Mouse (Mus musculus): ENCODE data around the gene Tfcp2. TPM values are rescaled to one million over a fixed set of nuclear protein-coding genes. Genes with fewer than 3 reads are reported as not detected.

Tfcp2 gene
- total and polyA plus RNA-seq, 3 experiments: 20.4 to 21.5 TPM; not detected in 1

DNA sequence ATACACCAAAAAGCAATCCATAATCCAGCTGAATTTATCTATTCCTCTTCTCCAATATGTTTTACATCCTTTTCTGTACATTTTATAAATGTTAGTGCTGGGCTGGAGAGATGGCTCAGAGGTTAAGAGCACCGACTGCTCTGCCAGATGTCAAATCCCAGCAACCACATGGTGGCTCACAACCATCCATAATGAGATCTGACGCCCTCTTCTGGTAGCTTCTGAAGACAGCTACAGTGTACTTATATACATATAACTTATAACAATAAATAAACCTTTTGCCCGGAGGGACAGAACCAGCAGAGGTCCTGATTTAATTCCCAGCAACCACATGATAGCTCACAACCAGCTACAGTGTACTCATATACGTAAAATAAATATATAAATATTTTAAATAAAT lies 103.2 kb downstream of the Tfcp2 start:
- peaks cover 3 to 8% of the 10 kb centered on the region in 2 experiments; a peak in 2 of 4 replicates for H3K4me1 ChIP-seq (ENCODE audit: control insufficient read depth in 1 of 2, insufficient read depth in 2 of 2, low read length in 2 of 2)
- no peaks in the 10 kb centered on the region for H3K9me3 ChIP-seq (replicated peaks; ENCODE audit: insufficient read depth, low read length)

More for the DNA sequence above, 103.2 kb downstream of the Tfcp2 start:
- H3K36me3 ChIP-seq (ENCODE audit: control insufficient read depth in 1 of 2, insufficient read depth in 2 of 2, low read length in 2 of 2): peaks cover 0 to 7% of the 10 kb centered on the region in 2 experiments; a peak in 2 of 4 replicates
- H3K27me3 ChIP-seq (ENCODE audit: control insufficient read depth in 1 of 2, insufficient read depth in 2 of 2, low read length in 2 of 2): no peaks in the 10 kb centered on the region; a peak in 1 of 4 replicates
- H3K27ac ChIP-seq (ENCODE audit: control insufficient read depth, low read depth, low read length): no peak overlapping the region
- H3K79me2 ChIP-seq (ENCODE audit: control insufficient read depth, insufficient read depth, low read length, poor library complexity): no peaks in the 10 kb centered on the region
- TF ChIP-seq ZC3H11A (IDR thresholded peaks at IDR 0.05; ENCODE audit: low read depth, low read length) (0 out of 2 replicates have a peak, but pooled peaks have one; percentile 10), RAD21 (IDR thresholded peaks at IDR 0.05; ENCODE audit: low read depth, low read length) (peak; percentile 10), CTCF (IDR thresholded peaks at IDR 0.05 in 2 of 3, conservative IDR thresholded peaks at IDR 0.05 in 1 of 3; ENCODE audit: control insufficient read depth in 1 of 3, insufficient read depth in 1 of 3, low read depth in 2 of 3, low read length in 3 of 3, poor library complexity in 1 of 3, severe bottlenecking in 1 of 3) (peak in 2 of 3 experiments; percentile 8 to 55; a peak in 2 of 6 replicates), TAL1 (IDR thresholded peaks at IDR 0.05; ENCODE audit: low read length) (no peak), SIN3A (IDR thresholded peaks at IDR 0.05; ENCODE audit: low read length) (no peak), SMC3 (IDR thresholded peaks at IDR 0.05; ENCODE audit: low read depth, low read length) (peak; percentile 34; the same call in 1 of the 2 replicates)
- peak; percentile 52 for DNase-seq (ENCODE audit: low read depth, low spot score)
- H3K4me3 ChIP-seq (ENCODE audit: control insufficient read depth in 1 of 2, insufficient read depth in 1 of 2, low read depth in 2 of 2, low read length in 2 of 2): no peak overlapping the region
- H3K9ac ChIP-seq (ENCODE audit: control insufficient read depth, low read depth, low read length, poor library complexity, severe bottlenecking): no peak overlapping the region

Other genes starting within 250 kb of the Tfcp2 start
- 17.3 and 28.9 TPM in 2 replicates for gene Mettl7a1, start 247.9 kb downstream of the Tfcp2 start, total RNA-seq (2012; rRNA removed)
- 10 to 100 TPM in 1 of 2 experiments, not detected in 1; 34.4 TPM for gene Mettl7a1, start 247.9 kb downstream of the Tfcp2 start, polyA plus RNA-seq (2012; ENCODE audit: insufficient read depth in 1 of 2, insufficient read length in 2 of 2, low read depth in 1 of 2, low replicate concordance in 2 of 2, missing spikeins in 1 of 2)
- gene Mettl7a3, start 217.1 kb downstream of the Tfcp2 start, total RNA-seq (2012; rRNA removed): 0.12 and 0.13 TPM in 2 replicates
- gene Mettl7a3, start 217.1 kb downstream of the Tfcp2 start, polyA plus RNA-seq (2012; ENCODE audit: insufficient read depth in 1 of 2, insufficient read length in 2 of 2, low read depth in 1 of 2, low replicate concordance in 2 of 2, missing spikeins in 1 of 2): under 1 TPM in 1 of 2 experiments, not detected in 1; 0.70 TPM
- gene Methig1, start 198.9 kb downstream of the Tfcp2 start, total RNA-seq (2012; rRNA removed): not detected in 2 replicates
- gene Methig1, start 198.9 kb downstream of the Tfcp2 start, polyA plus RNA-seq (2012; ENCODE audit: insufficient read depth in 1 of 2, insufficient read length in 2 of 2, low read depth in 1 of 2, low replicate concordance in 2 of 2, missing spikeins in 1 of 2): not detected
- not detected in 2 replicates for gene Mettl7a2, start 198.8 kb downstream of the Tfcp2 start, total RNA-seq (2012; rRNA removed)
- not detected for gene Mettl7a2, start 198.8 kb downstream of the Tfcp2 start, polyA plus RNA-seq (2012; ENCODE audit: insufficient read depth in 1 of 2, insufficient read length in 2 of 2, low read depth in 1 of 2, low replicate concordance in 2 of 2, missing spikeins in 1 of 2)
- not detected in 2 replicates for gene Higd1c, start 187.5 kb downstream of the Tfcp2 start, total RNA-seq (2012; rRNA removed)
- gene Higd1c, start 187.5 kb downstream of the Tfcp2 start, polyA plus RNA-seq (2012; ENCODE audit: insufficient read depth in 1 of 2, insufficient read length in 2 of 2, low read depth in 1 of 2, low replicate concordance in 2 of 2, missing spikeins in 1 of 2): not detected
- 0.15 TPM in 1 of 2 replicates, not detected in the other for gene Gm5475, start 129.9 kb downstream of the Tfcp2 start, total RNA-seq (2012; rRNA removed)
- under 1 TPM in 1 of 2 experiments, not detected in 1; 0.14 TPM for gene Gm5475, start 129.9 kb downstream of the Tfcp2 start, polyA plus RNA-seq (2012; ENCODE audit: insufficient read depth in 1 of 2, insufficient read length in 2 of 2, low read depth in 1 of 2, low replicate concordance in 2 of 2, missing spikeins in 1 of 2)
- gene Slc11a2, start 126.9 kb downstream of the Tfcp2 start, total RNA-seq (2012; rRNA removed): 52.7 and 69.0 TPM in 2 replicates
- gene Slc11a2, start 126.9 kb downstream of the Tfcp2 start, polyA plus RNA-seq (2012; ENCODE audit: insufficient read depth in 1 of 2, insufficient read length in 2 of 2, low read depth in 1 of 2, low replicate concordance in 2 of 2, missing spikeins in 1 of 2): 100 to 1,000 TPM in 1 of 2 experiments, not detected in 1; 112 TPM
- gene Letmd1, start 83.0 kb downstream of the Tfcp2 start, total RNA-seq (2012; rRNA removed): 30.1 and 38.8 TPM in 2 replicates
- gene Letmd1, start 83.0 kb downstream of the Tfcp2 start, polyA plus RNA-seq (2012; ENCODE audit: insufficient read depth in 1 of 2, insufficient read length in 2 of 2, low read depth in 1 of 2, low replicate concordance in 2 of 2, missing spikeins in 1 of 2): 100 to 1,000 TPM in 1 of 2 experiments, 10 to 100 TPM in 1; 64.3 to 277 TPM
- 5.3 and 5.8 TPM in 2 replicates for gene Csrnp2, start 56.5 kb downstream of the Tfcp2 start, total RNA-seq (2012; rRNA removed)
- gene Csrnp2, start 56.5 kb downstream of the Tfcp2 start, polyA plus RNA-seq (2012; ENCODE audit: insufficient read depth in 1 of 2, insufficient read length in 2 of 2, low read depth in 1 of 2, low replicate concordance in 2 of 2, missing spikeins in 1 of 2): 1 to 10 TPM in 1 of 2 experiments, not detected in 1; 4.2 TPM
- gene Pou6f1, start 48.0 kb upstream of the Tfcp2 start, total RNA-seq (2012; rRNA removed): 0.46 and 0.59 TPM in 2 replicates
- 1 to 10 TPM in 1 of 2 experiments, not detected in 1; 2.5 TPM for gene Pou6f1, start 48.0 kb upstream of the Tfcp2 start, polyA plus RNA-seq (2012; ENCODE audit: insufficient read depth in 1 of 2, insufficient read length in 2 of 2, low read depth in 1 of 2, low replicate concordance in 2 of 2, missing spikeins in 1 of 2)
- 100 and 107 TPM in 2 replicates for gene Dazap2, start 63.3 kb upstream of the Tfcp2 start, total RNA-seq (2012; rRNA removed)
- gene Dazap2, start 63.3 kb upstream of the Tfcp2 start, polyA plus RNA-seq (2012; ENCODE audit: insufficient read depth in 1 of 2, insufficient read length in 2 of 2, low read depth in 1 of 2, low replicate concordance in 2 of 2, missing spikeins in 1 of 2): 100 to 1,000 TPM; 233 to 341 TPM
- 1.6 and 2.6 TPM in 2 replicates for gene Smagp, start 84.9 kb upstream of the Tfcp2 start, total RNA-seq (2012; rRNA removed)
- 10 to 100 TPM in 1 of 2 experiments, not detected in 1; 22.6 TPM for gene Smagp, start 84.9 kb upstream of the Tfcp2 start, polyA plus RNA-seq (2012; ENCODE audit: insufficient read depth in 1 of 2, insufficient read length in 2 of 2, low read depth in 1 of 2, low replicate concordance in 2 of 2, missing spikeins in 1 of 2)
- 79.9 and 94.7 TPM in 2 replicates for gene Bin2, start 117.5 kb upstream of the Tfcp2 start, total RNA-seq (2012; rRNA removed)
- 100 to 1,000 TPM; 106 to 128 TPM for gene Bin2, start 117.5 kb upstream of the Tfcp2 start, polyA plus RNA-seq (2012; ENCODE audit: insufficient read depth in 1 of 2, insufficient read length in 2 of 2, low read depth in 1 of 2, low replicate concordance in 2 of 2, missing spikeins in 1 of 2)
- 42.2 and 60.3 TPM in 2 replicates for gene Cela1, start 135.9 kb upstream of the Tfcp2 start, total RNA-seq (2012; rRNA removed)
- 10 to 100 TPM in 1 of 2 experiments, not detected in 1; 51.4 TPM for gene Cela1, start 135.9 kb upstream of the Tfcp2 start, polyA plus RNA-seq (2012; ENCODE audit: insufficient read depth in 1 of 2, insufficient read length in 2 of 2, low read depth in 1 of 2, low replicate concordance in 2 of 2, missing spikeins in 1 of 2)
- 17.0 and 17.5 TPM in 2 replicates for gene Galnt6, start 177.4 kb upstream of the Tfcp2 start, total RNA-seq (2012; rRNA removed)
- 10 to 100 TPM in 1 of 2 experiments, not detected in 1; 16.1 TPM for gene Galnt6, start 177.4 kb upstream of the Tfcp2 start, polyA plus RNA-seq (2012; ENCODE audit: insufficient read depth in 1 of 2, insufficient read length in 2 of 2, low read depth in 1 of 2, low replicate concordance in 2 of 2, missing spikeins in 1 of 2)
- 0.35 and 0.72 TPM in 2 replicates for gene Slc4a8, start 209.7 kb upstream of the Tfcp2 start, total RNA-seq (2012; rRNA removed)
- 1 to 10 TPM in 1 of 2 experiments, not detected in 1; 2.5 TPM for gene Slc4a8, start 209.7 kb upstream of the Tfcp2 start, polyA plus RNA-seq (2012; ENCODE audit: insufficient read depth in 1 of 2, insufficient read length in 2 of 2, low read depth in 1 of 2, low replicate concordance in 2 of 2, missing spikeins in 1 of 2)